In the genomic region with DNA sequence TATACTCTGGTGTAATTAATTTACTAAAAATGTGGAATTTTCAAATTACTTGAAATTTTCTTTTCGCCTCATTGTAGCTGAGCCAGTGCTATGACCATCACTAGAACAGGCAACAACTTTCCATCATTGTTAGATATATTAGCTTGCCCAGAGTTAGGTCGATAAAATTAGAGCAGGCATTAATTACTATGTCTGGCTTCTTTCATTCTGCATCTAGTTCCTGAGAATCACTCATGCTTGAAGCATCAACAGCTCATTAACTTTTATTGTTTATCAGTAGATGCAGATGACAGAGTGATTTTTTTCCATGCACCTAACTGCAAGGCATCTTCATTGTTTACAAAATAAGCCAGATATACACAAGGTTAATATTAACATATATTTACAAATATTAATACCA, we compare ENCODE assay signal across 27 mouse cellular contexts.
"Had no signal": no experiment of that assay in that cellular context is flagged by ENCODE, and none has a peak within 500 bp of the region (broad histone marks: within the 10 kb centered on the region; RNA-seq: fewer than 3 reads in every experiment).

No protein-coding gene starts in this region.

- H3K9ac ChIP-seq: forebrain, postnatal 0 days; heart, embryonic 12.5 days; hindbrain, embryonic 12.5 days; hindbrain, embryonic 14.5 days; intestine, embryonic 15.5 days; limb, embryonic 12.5 days; liver, embryonic 13.5 days; liver, embryonic 15.5 days had no signal

- H3K4me3 ChIP-seq: gastrocnemius, adult 2 months; heart, embryonic 10.5 days; heart, embryonic 12.5 days; hindbrain, embryonic 10.5 days; hindbrain, embryonic 12.5 days; intestine, embryonic 15.5 days; layer of hippocampus, adult 2 months; left cerebral cortex, adult 2 months; limb, embryonic 10.5 days; limb, embryonic 12.5 days; liver, embryonic 13.5 days; liver, embryonic 15.5 days had no signal

- H3K4me2 ChIP-seq: heart, embryonic 12.5 days; hindbrain, embryonic 12.5 days; hindbrain, embryonic 14.5 days; intestine, embryonic 15.5 days; limb, embryonic 12.5 days; liver, embryonic 11.5 days; liver, embryonic 13.5 days; liver, embryonic 15.5 days had no signal

- H3K36me3 ChIP-seq: heart, embryonic 10.5 days; heart, embryonic 12.5 days; hindbrain, embryonic 10.5 days; hindbrain, embryonic 12.5 days; intestine, embryonic 15.5 days; limb, embryonic 10.5 days; limb, embryonic 12.5 days; liver, embryonic 13.5 days; liver, embryonic 15.5 days had no signal

- H3K27ac ChIP-seq: gastrocnemius, adult 2 months; heart, embryonic 10.5 days; hindbrain, embryonic 10.5 days; hindbrain, embryonic 12.5 days; hindbrain, embryonic 14.5 days; intestine, embryonic 15.5 days; layer of hippocampus, adult 2 months; left cerebral cortex, adult 2 months; limb, embryonic 10.5 days; limb, embryonic 12.5 days; liver, embryonic 13.5 days; liver, embryonic 15.5 days had no signal

- ATAC-seq: forebrain, postnatal 0 days; hindbrain, embryonic 16.5 days; inflammation-experienced regulatory T-cells, adult 6 months; intestine, embryonic 15.5 days; intestine, postnatal 0 days had no signal

- H3K9me3 ChIP-seq: heart, embryonic 10.5 days; heart, embryonic 12.5 days; hindbrain, embryonic 10.5 days; hindbrain, embryonic 12.5 days; intestine, embryonic 15.5 days; limb, embryonic 10.5 days; limb, embryonic 12.5 days; liver, embryonic 13.5 days; liver, embryonic 15.5 days had no signal

- H3K4me1 ChIP-seq: heart, embryonic 10.5 days; heart, embryonic 12.5 days; hindbrain, embryonic 10.5 days; hindbrain, embryonic 12.5 days; intestine, embryonic 15.5 days; limb, embryonic 10.5 days; limb, embryonic 12.5 days; liver, embryonic 13.5 days; liver, embryonic 15.5 days had no signal

- DNase-seq: forebrain, postnatal 0 days; gastrocnemius, adult 2 months; gastrocnemius, postnatal 10 days; gastrocnemius, postnatal 25 days; heart, adult 18-20 months; heart, postnatal 10 days; heart, postnatal 4 days; kidney, adult 8-10 months; kidney, postnatal 10 days; kidney, postnatal 36 days; liver; liver, embryonic 13.5 days had no signal

- H3K27me3 ChIP-seq: heart, embryonic 12.5 days; hindbrain, embryonic 12.5 days; intestine, embryonic 15.5 days; limb, embryonic 12.5 days; liver, embryonic 13.5 days; liver, embryonic 15.5 days had no signal
